Mouse (Mus musculus): ENCODE results near the gene Rab3ip. TPM values are rescaled to one million over a fixed set of nuclear protein-coding genes. Genes with fewer than 3 reads are reported as not detected.

Gene Rab3ip
- total RNA-seq, 2 experiments from 2014 or later: 62.3 to 65.7 TPM

GRCm38 (mm10) chr10:116962803-116963202 is 12.2 kb upstream of the Rab3ip start:
- DNase-seq (ENCODE audit: extremely low spot score in 1 of 2, low spot score in 1 of 2): no peak

GRCm38 (mm10) chr10:116962152-116962551 is 11.6 kb upstream of the Rab3ip start:
- DNase-seq (ENCODE audit: extremely low spot score in 1 of 2, low spot score in 1 of 2): no peak

GRCm38 (mm10) chr10:116957867-116958551 is 7.4 kb upstream of the Rab3ip start:
- DNase-seq (ENCODE audit: extremely low spot score in 1 of 2, low spot score in 1 of 2): no peak

GRCm38 (mm10) chr10:116956483-116957158 is 6.1 kb upstream of the Rab3ip start:
- DNase-seq (ENCODE audit: extremely low spot score in 1 of 2, low spot score in 1 of 2): no peak

DNA sequence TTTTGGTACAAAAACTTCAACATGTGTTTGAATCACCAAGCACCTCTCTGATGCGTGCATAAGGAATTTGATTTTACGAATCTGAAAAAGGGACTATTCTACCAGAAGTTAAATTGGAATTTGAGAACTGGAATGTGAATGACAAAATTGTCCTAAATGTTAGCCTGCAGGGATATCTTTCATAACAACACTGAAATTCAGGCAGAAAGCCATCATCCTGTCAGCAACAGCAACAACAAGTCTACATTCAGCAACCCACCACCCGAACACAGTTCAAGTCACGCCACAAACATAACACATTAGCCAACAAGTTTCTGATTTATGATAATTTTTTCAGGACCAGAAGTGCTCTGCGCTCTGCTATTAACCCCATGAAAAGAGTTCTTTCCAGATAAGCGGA is 4.6 kb upstream of the Rab3ip start:
- DNase-seq (ENCODE audit: extremely low spot score in 1 of 2, low spot score in 1 of 2): no peak

DNA sequence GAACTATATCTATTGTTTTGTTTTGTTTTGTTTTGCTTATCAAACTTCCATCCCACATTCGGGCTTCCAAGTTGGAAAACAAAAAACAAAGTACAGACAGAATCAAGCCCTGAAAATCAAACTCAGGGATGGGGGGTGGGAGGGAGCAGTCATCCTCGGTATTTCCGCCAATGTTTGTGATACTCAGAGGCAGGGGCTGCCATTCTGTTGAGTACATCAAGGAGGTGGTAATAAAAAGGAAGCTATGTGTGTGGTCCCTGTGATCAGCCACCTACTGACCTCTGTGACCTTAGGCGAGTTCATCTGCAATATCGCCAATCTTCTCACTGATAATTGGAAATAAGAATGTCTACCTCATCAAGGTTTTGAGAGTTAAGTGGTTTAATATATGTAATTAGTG is 317 bp upstream of the Rab3ip start:
- DNase-seq (ENCODE audit: extremely low spot score in 1 of 2, low spot score in 1 of 2): no peak

DNA sequence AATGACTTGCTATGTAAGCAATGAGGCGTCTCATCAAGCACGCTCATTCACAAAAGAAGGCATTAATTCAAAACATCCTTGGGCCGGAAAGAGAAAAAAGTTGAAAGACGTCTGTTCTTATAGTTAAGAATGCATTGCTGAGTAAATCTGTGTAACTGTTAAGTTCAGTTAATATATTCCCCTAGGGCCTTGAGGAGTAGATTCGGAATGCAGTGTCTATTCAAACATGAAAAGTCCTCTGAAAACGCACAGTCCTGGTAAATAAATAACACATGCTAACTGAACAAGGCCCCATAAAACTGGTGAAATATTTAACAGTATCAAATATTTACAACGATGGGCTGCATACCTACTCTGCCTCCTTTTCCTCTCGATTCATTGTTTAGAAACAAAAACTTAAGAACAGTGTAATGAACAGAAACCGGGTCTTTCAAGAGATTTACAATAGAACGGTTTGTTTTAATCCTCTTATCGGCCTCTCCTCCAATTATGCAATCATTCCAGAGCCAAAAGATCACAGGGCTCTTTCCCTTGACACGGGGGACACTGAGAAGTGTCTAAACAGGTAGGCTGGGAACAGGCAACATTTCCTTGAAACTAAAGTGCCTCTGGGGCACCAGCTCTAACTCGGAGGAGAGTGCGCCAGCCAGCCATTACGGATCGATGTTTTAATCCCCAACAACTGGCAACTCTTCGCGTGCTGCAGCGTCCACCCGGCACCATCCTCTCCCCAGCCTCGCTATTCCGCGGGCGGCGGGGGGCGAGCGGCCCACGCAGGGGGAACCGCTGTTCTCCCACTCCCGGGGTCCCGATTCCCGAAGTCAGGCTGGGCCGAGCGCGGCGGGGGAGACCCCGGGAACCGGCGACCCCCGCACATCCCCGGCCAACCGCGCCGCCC is 1.2 kb downstream of the Rab3ip start:
- peak in 1 of 2 experiments; percentile 38 for DNase-seq (ENCODE audit: extremely low spot score in 1 of 2, low spot score in 1 of 2)

DNA sequence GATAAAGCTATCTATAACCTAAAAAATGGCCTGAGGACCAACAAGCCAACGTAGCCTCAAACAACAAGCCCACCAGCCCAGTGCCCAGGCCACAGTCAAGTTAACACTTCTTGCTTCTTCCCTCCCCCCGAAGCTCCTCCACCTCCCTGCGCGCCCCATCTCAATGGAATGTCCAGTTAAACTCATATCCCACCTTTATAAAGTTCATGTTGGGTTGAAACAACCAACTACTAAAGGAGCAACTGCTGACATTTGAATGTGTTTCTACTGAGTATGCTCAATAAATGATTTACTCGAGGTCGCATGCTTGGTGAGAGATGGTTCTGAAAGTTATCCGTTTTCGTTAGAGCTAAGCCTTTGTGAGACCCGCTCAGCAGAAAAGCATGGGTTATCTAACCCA is 2.2 kb downstream of the Rab3ip start:
- DNase-seq (ENCODE audit: extremely low spot score in 1 of 2, low spot score in 1 of 2): no peak

- DNase-seq (ENCODE audit: extremely low spot score in 1 of 2, low spot score in 1 of 2): no peak
Observed at GRCm38 (mm10) chr10:116944940-116945339, 5.6 kb downstream of the Rab3ip start.

DNA sequence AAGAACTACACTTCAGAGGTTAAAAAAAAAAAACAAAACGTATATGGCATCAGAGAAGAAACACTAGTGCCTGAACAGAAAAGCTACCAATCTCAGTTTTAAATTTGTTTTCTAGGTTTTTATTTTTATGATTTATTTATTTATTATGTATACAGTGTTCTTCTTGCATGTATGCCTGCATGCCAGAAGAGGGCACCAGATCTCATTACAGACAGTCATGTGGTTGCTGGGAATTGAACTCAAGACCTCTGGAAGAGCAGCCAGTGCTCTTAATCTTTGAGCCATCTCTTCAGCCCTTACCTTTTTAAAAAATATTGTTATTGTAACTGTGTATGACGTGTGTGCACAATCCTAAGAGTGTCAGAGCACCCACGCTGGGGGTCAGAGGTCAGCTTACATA is 6.4 kb downstream of the Rab3ip start:
- DNase-seq (ENCODE audit: extremely low spot score in 1 of 2, low spot score in 1 of 2): no peak

GRCm38 (mm10) chr10:116943025-116943424 is 7.5 kb downstream of the Rab3ip start:
- DNase-seq (ENCODE audit: extremely low spot score in 1 of 2, low spot score in 1 of 2): no peak

GRCm38 (mm10) chr10:116935028-116935427 is 15.5 kb downstream of the Rab3ip start:
- no peak for DNase-seq (ENCODE audit: extremely low spot score in 1 of 2, low spot score in 1 of 2)

DNA sequence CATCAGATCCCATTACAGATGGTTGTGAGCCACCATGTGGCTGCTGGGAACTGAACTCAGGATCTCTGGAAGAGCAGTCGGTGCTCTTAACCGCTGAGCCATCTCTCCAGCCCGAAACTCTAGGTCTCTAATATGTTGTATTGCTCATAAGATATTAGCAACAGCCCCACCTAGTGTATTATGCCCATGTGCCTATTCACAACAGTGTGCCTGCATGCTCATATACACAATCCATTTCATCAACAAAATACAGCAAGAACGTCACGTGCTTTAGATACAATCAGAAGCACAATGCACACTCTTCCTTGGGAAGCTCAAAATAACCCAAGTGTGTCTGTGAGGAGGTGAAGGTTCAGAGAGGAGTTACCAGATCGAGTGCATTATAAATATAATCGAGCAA is 16.8 kb downstream of the Rab3ip start:
- DNase-seq (ENCODE audit: extremely low spot score in 1 of 2, low spot score in 1 of 2): no peak

DNA sequence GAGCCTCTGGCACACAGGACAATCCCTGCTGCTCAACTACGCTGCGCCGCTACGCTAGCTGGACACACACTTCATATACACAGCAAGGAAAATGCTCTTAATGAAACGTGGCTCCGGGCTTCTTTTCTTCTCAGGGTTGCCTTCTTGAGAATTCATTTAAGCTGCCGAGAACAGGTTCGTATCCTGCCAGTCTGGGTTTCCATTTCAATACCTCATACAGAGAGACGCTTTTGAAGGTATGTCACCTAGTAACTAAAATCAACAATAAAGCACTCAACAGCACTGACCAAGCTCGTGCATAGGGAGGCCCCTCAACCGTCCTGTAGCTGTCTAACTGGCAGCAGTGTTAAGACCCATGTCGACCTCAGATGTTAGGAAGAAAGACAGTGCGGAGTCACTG is 18.2 kb downstream of the Rab3ip start:
- no peak for DNase-seq (ENCODE audit: extremely low spot score in 1 of 2, low spot score in 1 of 2)

- DNase-seq (ENCODE audit: extremely low spot score in 1 of 2, low spot score in 1 of 2): no peak
Observed at GRCm38 (mm10) chr10:116931497-116932179, 18.9 kb downstream of the Rab3ip start.

DNA sequence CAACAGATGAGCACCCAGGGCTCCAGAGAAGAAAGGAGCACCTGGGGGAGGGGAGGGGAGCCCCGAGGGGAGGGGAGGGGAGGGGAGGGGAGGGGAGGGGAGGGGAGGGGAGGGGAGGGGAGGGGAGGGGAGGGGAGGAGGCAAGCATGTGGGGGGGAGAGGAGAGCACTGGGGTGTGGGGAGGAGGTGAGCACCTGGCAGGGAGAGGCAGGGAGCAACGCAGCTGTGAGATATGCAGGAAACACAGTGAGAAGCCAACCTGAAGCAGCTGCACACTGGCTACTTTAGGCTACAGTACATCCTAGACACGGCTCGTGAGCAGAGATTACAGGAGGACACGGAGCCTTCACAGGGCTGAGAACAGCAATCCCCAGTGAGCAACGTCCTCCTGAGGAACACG is 19.6 kb downstream of the Rab3ip start:
- no peak for DNase-seq (ENCODE audit: extremely low spot score in 1 of 2, low spot score in 1 of 2)

- DNase-seq (ENCODE audit: extremely low spot score in 1 of 2, low spot score in 1 of 2): no peak
Observed at GRCm38 (mm10) chr10:116930506-116930905, 20.1 kb downstream of the Rab3ip start.

GRCm38 (mm10) chr10:116928826-116929225 is 21.7 kb downstream of the Rab3ip start:
- no peak for DNase-seq (ENCODE audit: extremely low spot score in 1 of 2, low spot score in 1 of 2)

GRCm38 (mm10) chr10:116926428-116927113 is 24.0 kb downstream of the Rab3ip start:
- no peak for DNase-seq (ENCODE audit: extremely low spot score in 1 of 2, low spot score in 1 of 2)

Data from layer of hippocampus, postnatal 25 days (tissue).